Mouse (Mus musculus) left cerebral cortex, adult 11 months (tissue): ENCODE results near the gene Tbc1d9b.

Source experiments
- DNase-seq: peaks from one replicate; pipeline ENCODE4 v3.0.0; 2022; ENCODE audit warnings: low spot score

Tbc1d9b gene

DNA sequence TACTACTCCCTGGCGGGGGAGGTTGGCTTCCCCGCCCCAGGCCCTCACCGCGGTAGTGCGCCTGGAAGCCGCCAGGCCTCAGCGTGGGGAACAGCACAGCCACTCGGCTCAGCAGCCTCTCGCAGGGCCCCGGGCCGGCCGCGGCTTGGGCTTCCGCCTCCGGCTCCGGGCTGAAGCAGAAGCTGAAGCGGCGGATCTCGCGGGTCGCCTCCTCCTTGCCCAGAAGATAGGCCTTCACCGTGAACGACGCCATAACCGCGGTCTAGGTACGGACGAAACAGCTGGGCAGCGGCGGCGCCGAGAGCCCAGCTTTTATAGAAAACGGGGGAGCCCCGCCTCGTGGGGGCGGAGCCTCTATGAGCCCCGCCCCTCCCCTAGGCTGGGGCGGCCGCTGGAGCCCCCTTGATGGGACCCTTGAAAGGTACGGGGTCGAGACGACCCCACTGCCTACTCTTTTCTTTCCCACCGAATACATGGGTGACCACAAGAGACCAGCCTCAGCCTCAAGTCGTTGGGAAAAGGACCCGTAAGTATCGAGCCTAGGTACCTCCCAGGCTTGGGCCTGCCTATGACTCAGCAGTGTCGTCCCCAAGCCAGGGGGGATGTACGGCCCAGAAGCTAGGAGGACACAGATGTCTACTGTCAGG lies 79.4 kb downstream of the Tbc1d9b start, which contains the start of the genes Sqstm1 and Mgat4b:
Sqstm1 (minus strand) TSS at position 323 of the 647 bp plus-strand sequence.
Mgat4b (plus strand) TSS at position 386 of the 647 bp plus-strand sequence.
- DNase-seq = peak; percentile 77

DNA sequence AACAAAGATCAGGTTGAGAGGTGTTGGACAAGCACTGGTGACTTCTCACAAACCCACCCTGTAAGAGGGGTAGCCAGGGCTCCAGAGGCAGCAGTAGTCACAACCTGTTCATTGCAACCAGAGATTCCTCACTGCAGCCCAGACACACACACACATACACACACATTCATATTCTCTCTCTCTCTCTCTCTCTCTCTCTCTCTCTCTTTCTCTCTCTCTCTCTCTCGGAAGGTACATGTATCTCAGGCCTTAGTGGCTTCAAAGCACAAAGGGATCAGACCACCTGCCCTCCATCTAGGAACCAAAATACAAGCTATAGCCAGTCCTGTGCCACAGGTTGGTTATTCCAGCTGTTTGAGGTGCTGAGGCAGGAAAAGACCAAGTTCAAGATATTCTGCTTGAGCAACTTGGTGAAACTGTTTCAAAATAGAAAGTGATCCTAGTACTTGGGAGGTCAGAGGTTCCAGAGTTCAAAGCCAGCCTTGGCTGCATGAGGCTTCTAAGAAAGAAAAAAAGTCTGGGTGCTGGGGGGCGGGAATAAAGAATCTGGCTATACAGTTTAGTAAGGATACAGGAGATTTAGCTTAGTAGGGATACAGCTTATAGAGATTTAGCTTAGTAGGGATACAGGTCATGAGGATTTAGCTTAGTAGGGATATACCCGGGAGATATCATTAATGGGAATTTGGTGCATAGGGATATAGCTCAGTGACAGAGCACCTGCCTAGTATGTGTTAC lies 80.3 kb downstream of the Tbc1d9b start:
- DNase-seq = no peak

DNA sequence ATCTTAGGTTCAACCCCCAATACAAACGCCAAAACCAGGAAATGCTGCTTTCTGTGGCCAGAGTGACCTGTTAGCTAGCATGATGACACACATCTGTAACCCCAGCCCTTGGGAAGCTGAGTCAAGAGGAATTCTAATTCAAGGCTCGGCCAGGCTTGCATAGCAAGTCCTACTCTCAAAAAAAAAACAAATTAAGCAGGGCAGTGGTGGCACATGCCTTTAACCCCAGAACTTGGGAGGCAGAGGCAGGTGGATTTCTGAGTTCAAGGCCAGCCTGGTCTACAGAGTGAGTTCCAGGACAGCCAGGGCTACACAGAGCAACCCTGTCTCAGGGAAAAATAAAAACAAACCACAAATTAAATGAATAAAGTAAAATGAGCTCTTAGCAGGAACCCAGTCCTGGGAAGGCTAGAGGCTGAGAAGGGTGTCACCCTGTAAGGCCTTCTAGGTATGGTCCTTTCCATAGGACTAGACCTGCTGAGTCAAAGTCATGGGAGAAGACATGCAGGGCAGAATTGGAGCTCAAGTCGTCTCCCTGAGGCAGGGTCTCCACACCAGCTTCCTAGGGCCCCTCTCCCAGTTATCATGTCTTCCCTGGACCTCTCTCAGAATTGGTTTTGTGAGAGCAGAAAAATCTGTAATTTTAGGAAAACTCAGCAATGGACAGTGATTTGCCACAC lies 81.0 kb downstream of the Tbc1d9b start:
- DNase-seq = no peak

DNA sequence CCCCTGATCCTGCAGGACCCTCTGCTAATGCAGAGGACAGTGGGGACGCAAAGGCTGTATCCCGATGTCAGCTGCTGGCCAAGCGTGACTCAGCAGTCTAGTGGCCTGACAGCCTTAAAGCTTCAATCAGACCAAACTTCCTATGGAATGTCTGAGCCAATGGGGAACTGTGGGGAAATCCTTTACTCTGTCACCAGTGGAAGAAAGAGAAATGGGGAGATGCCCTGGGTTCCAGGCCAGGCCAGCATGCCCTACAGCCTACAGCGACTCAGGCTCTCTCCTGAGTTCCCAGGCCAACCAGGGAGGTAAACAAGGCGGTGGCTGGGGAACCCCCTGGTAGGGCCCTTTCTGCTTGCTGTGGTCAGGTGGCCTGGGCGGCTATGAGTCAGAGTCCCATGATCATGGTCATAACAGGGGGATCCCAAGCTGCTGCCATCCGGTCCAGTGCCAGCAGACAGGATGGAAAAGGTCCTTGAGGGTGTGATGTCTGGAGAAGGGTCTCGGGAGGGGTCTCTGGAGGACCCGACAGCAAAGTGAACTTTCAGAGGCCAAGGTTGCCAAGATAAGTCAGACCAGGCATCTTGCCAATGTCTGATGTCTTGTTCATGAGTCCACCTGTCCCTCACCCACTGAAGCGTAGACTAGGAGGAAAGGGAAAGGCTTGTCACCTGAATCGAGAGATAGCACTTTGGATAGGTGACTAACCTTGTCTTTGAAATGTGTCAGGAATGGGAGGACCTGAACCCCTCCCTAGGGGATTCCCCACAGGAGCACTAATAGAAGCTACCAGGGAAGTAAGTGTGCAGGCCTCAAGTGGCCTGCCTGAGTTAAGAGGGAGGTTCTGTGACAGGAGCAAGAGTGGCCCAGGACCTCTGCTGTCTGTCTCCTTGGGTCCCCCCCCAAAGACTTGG lies 81.9 kb downstream of the Tbc1d9b start:
- DNase-seq = no peak

DNA sequence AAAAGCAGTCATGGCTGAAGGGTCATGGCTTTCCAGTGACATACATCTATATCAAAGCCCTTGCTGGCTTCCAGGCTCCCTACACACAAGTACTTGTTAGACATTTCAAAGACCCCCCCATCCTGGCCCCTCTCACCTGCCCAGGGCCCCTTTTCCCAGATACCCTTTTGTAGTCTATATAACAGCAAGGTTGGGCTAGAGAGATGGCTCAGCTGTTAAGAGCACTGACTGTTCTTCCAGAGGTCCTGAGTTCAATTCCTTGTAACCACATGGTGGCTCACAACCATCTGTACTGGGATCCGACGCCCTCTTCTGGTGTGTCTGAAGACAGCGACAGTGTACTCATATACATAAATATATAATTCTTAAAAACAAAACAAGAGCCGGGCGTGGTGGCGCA lies 83.4 kb downstream of the Tbc1d9b start:
- DNase-seq = no peak

GRCm38 (mm10) chr11:50215633-50216032 lies 84.4 kb downstream of the Tbc1d9b start:
- no peak for DNase-seq

GRCm38 (mm10) chr11:50216724-50217366 lies 85.6 kb downstream of the Tbc1d9b start:
- DNase-seq = no peak

DNA sequence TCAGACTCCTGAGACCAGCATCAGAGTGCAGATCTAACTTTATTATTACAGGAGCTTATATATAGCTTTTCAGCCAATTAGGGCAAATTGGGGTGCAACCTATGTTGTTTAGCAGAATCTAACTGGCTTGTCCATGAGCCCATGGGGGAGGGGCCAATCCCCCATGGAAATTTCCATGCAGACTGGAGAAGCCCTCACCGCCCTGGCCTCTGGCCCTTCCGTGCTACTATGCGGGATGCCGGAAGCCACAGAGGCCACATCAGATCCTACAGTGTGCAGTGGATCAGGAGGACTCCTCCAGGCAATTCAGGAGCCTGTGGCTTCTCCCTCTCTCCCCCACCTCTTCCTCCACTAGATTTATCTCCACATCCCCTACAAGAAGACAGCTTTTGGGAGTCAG lies 86.6 kb downstream of the Tbc1d9b start:
- DNase-seq = no peak

- DNase-seq = no peak
Measured at GRCm38 (mm10) chr11:50219833-50220232, 88.6 kb downstream of the Tbc1d9b start.
